Mouse (Mus musculus) lung, postnatal 0 days (tissue): ENCODE results near the gene Akr1b8.

ENCODE experiments used
- CTCF ChIP-seq: IDR thresholded peaks from 2 replicates; pipeline ENCODE4 v1.5.1; 2016; ENCODE audit warnings: antibody characterized with exemption, mild to moderate bottlenecking
- EP300 ChIP-seq: IDR thresholded peaks from 2 replicates; pipeline ENCODE4 v1.6.1; 2016; ENCODE audit warnings: antibody characterized with exemption, mild to moderate bottlenecking, control low read depth

DNA sequence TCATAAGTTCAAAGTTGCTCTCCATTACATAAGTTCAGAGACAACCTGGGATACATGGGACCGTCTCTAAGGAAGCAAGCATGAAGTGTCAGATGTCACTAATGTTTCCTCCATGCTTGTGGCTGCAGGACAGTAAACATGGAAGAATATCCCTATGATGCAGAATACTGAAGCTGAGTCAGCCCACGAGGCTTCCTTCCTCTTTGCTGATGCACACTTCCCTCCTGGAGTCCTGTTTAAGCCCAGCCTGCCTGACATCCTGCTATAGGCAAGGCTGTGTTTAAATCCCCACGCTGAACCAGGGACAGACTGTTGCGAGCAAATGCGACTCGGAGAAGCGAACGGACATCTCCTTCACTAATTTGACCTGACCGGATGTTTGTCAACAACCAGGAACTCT, 14.1 kb downstream of the Akr1b8 start:
- no peak for TF ChIP-seq CTCF
- no peak for TF ChIP-seq EP300
